Mouse (Mus musculus): ENCODE results near the gene Prx.
A peak's percentile ranks its signal among the peaks of the same experiment; 100 is the strongest.
"Not testable (repeated sequence)": the region's sequence is repeated elsewhere in the genome, so short reads cannot be mapped to it uniquely, and the experiment has no call there.

Prx gene

GRCm38 (mm10) chr7:27490543-27491329 is 8.4 kb upstream of the Prx start:
- peak; percentile 89 for DNase-seq (ENCODE audit: low read depth, low spot score)
- Histone ChIP-seq H3K27me3 (ENCODE audit: control insufficient read depth, insufficient read depth, low read length, poor library complexity, severe bottlenecking) (no peaks in the 10 kb centered on the region), H3K36me3 (ENCODE audit: control insufficient read depth, insufficient read depth, low read length, poor library complexity, severe bottlenecking) (peaks cover 4% of the 10 kb centered on the region; the same call in 1 of the 2 replicates)

- no peak for DNase-seq (ENCODE audit: low read depth, low spot score)
- Histone ChIP-seq H3K36me3 (ENCODE audit: control insufficient read depth, insufficient read depth, low read length, poor library complexity, severe bottlenecking) (peaks cover 4% of the 10 kb centered on the region; the same call in 1 of the 2 replicates), H3K27me3 (ENCODE audit: control insufficient read depth, insufficient read depth, low read length, poor library complexity, severe bottlenecking) (no peaks in the 10 kb centered on the region)
These were observed 7.3 kb upstream of the Prx start for GRCm38 (mm10) chr7:27491856-27492255.

DNA sequence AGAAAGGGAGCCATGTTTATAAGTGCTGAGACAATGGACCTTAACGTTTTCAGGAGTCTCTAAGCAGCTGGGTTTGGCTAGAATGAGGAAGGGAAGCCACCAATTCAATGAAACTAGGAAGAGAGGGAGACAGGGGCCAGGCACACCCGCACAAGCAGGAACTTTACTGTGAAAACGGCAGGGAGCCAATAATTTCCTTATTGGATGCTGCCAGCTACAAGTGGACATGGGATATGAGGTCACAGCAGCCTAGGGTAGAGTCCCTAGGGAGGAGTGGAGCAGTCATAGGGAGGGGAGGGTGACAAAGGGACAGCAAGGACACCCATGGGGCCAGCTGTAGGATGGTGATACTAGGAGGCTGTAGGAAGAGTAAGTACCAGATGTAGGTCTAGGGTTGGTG is 6.1 kb upstream of the Prx start:
- DNase-seq (ENCODE audit: low read depth, low spot score): no peak
- H3K36me3 ChIP-seq (ENCODE audit: control insufficient read depth, insufficient read depth, low read length, poor library complexity, severe bottlenecking): peaks cover 4% of the 10 kb centered on the region; the same call in 1 of the 2 replicates

GRCm38 (mm10) chr7:27493450-27493849 is 5.7 kb upstream of the Prx start:
- no peak for DNase-seq (ENCODE audit: low read depth, low spot score)
- Histone ChIP-seq H3K27me3 (ENCODE audit: control insufficient read depth, insufficient read depth, low read length, poor library complexity, severe bottlenecking) (no peaks in the 10 kb centered on the region), H3K36me3 (ENCODE audit: control insufficient read depth, insufficient read depth, low read length, poor library complexity, severe bottlenecking) (peaks cover 4% of the 10 kb centered on the region; the same call in 1 of the 2 replicates)

More for the DNA sequence above, 6.1 kb upstream of the Prx start:
- no peaks in the 10 kb centered on the region for H3K27me3 ChIP-seq (ENCODE audit: control insufficient read depth, insufficient read depth, low read length, poor library complexity, severe bottlenecking)

GRCm38 (mm10) chr7:27494659-27495367 is 4.3 kb upstream of the Prx start:
- not testable (repeated sequence) for H3K36me3 ChIP-seq (ENCODE audit: control insufficient read depth, insufficient read depth, low read length, poor library complexity, severe bottlenecking); H3K27me3 ChIP-seq (ENCODE audit: control insufficient read depth, insufficient read depth, low read length, poor library complexity, severe bottlenecking); DNase-seq (ENCODE audit: low read depth, low spot score)

DNA sequence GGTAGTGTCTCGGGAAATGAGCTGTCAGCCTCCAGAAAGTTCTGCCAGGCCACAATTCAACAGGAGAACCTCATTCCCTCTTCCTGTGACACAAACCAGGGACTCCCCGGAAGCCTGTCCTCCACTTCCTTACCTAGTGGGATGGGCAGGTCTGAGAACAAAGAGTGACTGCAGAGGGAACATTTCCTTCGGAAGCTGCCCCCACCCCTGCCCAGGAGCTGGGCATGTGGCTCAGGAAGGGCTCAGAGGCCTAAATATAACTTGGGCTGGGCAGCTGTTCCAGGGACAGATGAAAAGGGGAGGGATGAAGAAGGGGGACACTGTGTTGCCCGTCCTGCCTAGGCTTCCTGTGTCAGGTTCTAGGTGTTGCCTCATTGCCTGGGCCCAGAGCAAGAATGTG is 2.5 kb downstream of the Prx start:
- no peaks in the 10 kb centered on the region for H3K27me3 ChIP-seq (ENCODE audit: control insufficient read depth, insufficient read depth, low read length, poor library complexity, severe bottlenecking)

DNA sequence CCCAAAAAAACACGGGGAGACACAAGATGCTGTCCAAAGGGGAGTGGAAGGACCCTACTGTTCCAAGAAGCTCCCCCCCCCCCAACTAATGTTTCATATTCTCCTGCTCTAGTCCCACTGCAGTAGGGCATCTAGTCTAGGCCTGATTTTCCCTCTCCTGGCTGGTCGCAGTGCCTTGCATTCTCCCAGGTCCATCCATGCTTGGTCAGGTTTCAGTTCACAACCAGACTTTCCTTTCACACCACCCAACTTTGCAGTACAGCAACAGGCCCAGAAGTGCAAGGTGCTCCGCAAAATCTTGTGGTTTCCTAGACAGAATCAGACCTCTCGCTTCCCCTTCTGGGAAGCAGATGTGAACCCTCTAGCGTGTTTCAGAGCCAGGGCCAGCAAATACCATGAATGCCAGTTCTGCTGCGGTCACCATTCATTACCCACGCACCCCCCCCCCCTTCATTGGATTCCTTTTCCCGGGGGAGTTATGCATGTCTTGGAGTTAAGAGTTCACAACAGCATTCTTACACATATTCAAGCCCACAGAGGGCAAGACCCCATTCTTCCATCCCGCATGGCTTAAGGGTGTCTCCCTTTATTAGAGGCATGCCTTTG is 7.7 kb downstream of the Prx start:
- H3K36me3 ChIP-seq (ENCODE audit: control insufficient read depth, insufficient read depth, low read length, poor library complexity, severe bottlenecking): no peaks in the 10 kb centered on the region
- peak; percentile 74 for DNase-seq (ENCODE audit: low read depth, low spot score)
- no peaks in the 10 kb centered on the region for H3K27me3 ChIP-seq (ENCODE audit: control insufficient read depth, insufficient read depth, low read length, poor library complexity, severe bottlenecking)

More for the DNA sequence above, 2.5 kb downstream of the Prx start:
- H3K36me3 ChIP-seq (ENCODE audit: control insufficient read depth, insufficient read depth, low read length, poor library complexity, severe bottlenecking): no peaks in the 10 kb centered on the region
- DNase-seq (ENCODE audit: low read depth, low spot score): no peak

DNA sequence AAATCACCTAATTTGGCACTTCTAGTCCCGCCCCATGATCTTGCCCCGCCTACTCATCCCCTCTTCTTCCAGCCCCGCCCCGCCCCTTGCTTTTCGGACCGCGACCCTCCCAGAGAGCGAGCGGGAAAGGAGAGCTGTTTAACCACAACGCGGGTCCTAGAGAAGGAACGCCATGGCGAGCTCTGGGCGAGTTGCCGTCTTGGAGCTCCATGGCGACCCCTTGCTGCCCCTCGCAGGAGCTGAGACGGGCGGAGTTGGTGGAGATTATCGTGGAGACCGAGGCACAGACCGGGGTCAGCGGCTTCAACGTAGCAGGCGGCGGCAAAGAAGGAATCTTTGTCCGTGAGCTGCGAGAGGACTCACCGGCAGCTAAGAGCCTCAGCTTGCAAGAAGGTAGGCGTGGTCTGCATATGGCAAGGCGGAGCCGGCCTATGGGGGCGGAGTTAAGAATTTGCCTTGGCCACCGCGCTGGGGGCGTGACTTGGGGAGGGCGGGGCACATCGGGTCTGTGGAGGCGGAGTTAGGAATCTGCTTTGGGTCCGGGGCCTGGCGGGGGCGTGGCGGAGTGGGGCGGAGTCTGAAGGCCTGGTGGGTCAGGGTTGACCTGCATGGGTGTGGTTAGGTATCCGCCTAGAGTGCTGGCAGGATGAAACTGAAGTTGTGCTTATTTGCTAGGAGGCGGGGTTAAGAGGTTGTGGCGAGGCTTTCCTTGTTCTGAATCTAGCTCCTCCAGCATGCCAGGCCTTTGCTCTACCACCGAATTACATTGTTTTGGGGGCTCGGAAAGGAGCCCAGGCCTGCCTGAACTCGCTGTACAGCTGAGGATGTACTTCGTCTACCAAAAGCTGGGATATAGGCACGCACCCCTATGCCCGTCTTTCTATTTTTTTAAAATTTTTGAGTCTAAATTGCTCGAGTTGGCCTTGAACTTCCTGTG is 8.9 kb downstream of the Prx start:
- DNase-seq (ENCODE audit: low read depth, low spot score): peak; percentile 99
- no peaks in the 10 kb centered on the region for H3K36me3 ChIP-seq (ENCODE audit: control insufficient read depth, insufficient read depth, low read length, poor library complexity, severe bottlenecking)
- no peaks in the 10 kb centered on the region for H3K27me3 ChIP-seq (ENCODE audit: control insufficient read depth, insufficient read depth, low read length, poor library complexity, severe bottlenecking)

GRCm38 (mm10) chr7:27508648-27509005 is 9.5 kb downstream of the Prx start:
- Histone ChIP-seq H3K36me3 (ENCODE audit: control insufficient read depth, insufficient read depth, low read length, poor library complexity, severe bottlenecking) (no peaks in the 10 kb centered on the region), H3K27me3 (ENCODE audit: control insufficient read depth, insufficient read depth, low read length, poor library complexity, severe bottlenecking) (no peaks in the 10 kb centered on the region)
- peak; percentile 84 for DNase-seq (ENCODE audit: low read depth, low spot score)

DNA sequence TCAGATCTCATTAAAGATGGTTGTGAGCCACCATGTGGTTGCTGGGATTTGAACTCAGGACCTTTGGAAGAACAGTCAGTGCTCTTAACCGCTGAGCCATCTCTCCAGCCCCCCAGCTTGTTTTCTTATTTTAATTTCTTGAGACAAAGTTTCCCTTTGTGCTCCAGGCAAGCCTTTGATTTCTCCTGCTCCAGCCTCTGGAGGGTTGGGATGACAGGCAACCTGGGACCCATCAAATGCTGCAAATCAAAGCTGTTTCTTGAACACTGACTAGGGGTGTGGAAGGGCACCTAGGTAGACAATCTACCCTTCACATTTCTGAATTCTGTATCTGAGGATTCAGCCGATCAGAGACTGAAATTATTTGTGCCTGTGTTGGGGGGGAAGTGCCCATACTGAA is 11.7 kb downstream of the Prx start:
- H3K36me3 ChIP-seq (ENCODE audit: control insufficient read depth, insufficient read depth, low read length, poor library complexity, severe bottlenecking): no peaks in the 10 kb centered on the region
- H3K27me3 ChIP-seq (ENCODE audit: control insufficient read depth, insufficient read depth, low read length, poor library complexity, severe bottlenecking): no peaks in the 10 kb centered on the region
- no peak for DNase-seq (ENCODE audit: low read depth, low spot score)

DNA sequence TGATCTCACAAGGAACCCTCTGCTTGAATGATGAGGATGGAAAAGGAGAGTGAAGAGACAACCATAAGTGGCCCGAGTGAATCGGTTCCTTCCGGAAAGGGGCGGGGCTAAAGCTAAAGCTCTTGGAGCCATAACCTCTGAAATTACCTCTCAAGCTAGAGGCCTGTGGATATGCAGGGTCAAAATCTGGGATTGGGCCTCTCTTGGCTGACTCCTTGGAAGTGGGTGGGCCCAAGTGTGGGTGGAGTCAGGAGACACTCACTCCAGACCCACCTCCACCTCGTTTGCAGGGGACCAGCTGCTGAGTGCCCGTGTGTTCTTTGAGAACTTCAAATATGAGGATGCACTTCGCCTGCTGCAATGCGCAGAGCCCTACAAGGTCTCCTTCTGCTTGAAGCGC is 15.8 kb downstream of the Prx start:
- H3K27me3 ChIP-seq (ENCODE audit: control insufficient read depth, insufficient read depth, low read length, poor library complexity, severe bottlenecking): no peaks in the 10 kb centered on the region
- no peaks in the 10 kb centered on the region for H3K36me3 ChIP-seq (ENCODE audit: control insufficient read depth, insufficient read depth, low read length, poor library complexity, severe bottlenecking)

GRCm38 (mm10) chr7:27518314-27518713 is 19.2 kb downstream of the Prx start:
- Histone ChIP-seq H3K27me3 (ENCODE audit: control insufficient read depth, insufficient read depth, low read length, poor library complexity, severe bottlenecking) (no peaks in the 10 kb centered on the region), H3K36me3 (ENCODE audit: control insufficient read depth, insufficient read depth, low read length, poor library complexity, severe bottlenecking) (no peaks in the 10 kb centered on the region)
- no peak for DNase-seq (ENCODE audit: low read depth, low spot score)

More for the DNA sequence above, 15.8 kb downstream of the Prx start:
- DNase-seq (ENCODE audit: low read depth, low spot score): no peak

- no peak for DNase-seq (ENCODE audit: low read depth, low spot score)
- Histone ChIP-seq H3K27me3 (ENCODE audit: control insufficient read depth, insufficient read depth, low read length, poor library complexity, severe bottlenecking) (no peaks in the 10 kb centered on the region), H3K36me3 (ENCODE audit: control insufficient read depth, insufficient read depth, low read length, poor library complexity, severe bottlenecking) (no peaks in the 10 kb centered on the region)
These were observed 21.0 kb downstream of the Prx start for GRCm38 (mm10) chr7:27520104-27520503.

GRCm38 (mm10) chr7:27520599-27520998 is 21.5 kb downstream of the Prx start:
- DNase-seq (ENCODE audit: low read depth, low spot score): no peak
- Histone ChIP-seq H3K27me3 (ENCODE audit: control insufficient read depth, insufficient read depth, low read length, poor library complexity, severe bottlenecking) (no peaks in the 10 kb centered on the region), H3K36me3 (ENCODE audit: control insufficient read depth, insufficient read depth, low read length, poor library complexity, severe bottlenecking) (no peaks in the 10 kb centered on the region)

All from splenic B cell, adult 2 months (primary cell).